Mouse (Mus musculus) activated CD4-positive, CD25-positive, alpha-beta regulatory T cell (primary cell): Measurements from ENCODE around the gene Vmn1r78. TPM values are rescaled to one million over a fixed set of nuclear protein-coding genes. Genes with fewer than 3 reads are reported as not detected.

Experiments used
- polyA plus RNA-seq, 2 experiments: library from polyadenylated mRNA; unstranded; fragments of 100-300 nt; shearing (Covaris generic); gene quantifications; one replicate each; pipeline ENCODE4 v1.2.1; 2017

The Vmn1r78 gene
- under 1 TPM; 0.04 to 0.12 TPM for polyA plus RNA-seq

DNA sequence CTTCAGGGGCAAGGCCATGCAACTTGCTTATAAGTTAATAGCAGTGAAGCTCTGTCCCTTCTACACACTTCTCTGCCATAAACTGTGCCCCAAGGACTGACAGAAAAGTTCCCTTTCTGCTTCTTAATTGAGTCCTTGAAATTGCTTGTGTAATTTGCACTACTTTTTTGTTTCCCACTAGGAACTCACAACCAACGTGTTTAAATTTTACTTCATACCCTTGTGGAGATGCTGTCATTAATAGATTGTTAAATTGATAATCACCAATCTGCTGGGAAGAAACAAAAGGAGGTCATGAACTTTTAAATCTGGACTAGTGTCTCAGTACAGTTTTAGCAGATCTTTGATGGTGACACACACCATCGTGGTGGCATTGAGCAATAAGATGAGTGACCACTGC is at the start of gene Vmn1r78:
Vmn1r78 (plus strand) TSS at position 301 of the 400 bp plus-strand sequence.

DNA sequence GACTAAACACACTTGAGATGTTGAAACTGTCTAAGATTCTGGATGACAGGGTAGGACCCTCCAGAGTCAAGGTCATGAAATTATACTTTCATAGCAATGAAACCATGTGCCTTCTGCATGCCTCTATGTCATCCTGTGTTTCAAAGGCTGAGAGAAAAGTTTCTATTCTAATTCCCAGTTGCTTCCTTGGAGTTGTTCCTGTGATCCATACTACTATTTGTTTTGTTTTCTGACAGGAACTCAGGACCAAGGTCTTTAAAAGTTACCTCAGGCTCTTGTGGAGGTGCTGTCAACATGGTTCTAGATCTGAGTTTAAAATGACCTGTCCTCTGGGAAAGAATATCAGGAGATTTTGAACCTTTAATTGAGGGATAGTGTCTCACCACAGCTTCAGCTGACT is 20.9 kb downstream of the Vmn1r78 start, which contains the start of gene Vmn1r79:
Vmn1r79 (plus strand) TSS at position 301 of the 400 bp plus-strand sequence.

DNA sequence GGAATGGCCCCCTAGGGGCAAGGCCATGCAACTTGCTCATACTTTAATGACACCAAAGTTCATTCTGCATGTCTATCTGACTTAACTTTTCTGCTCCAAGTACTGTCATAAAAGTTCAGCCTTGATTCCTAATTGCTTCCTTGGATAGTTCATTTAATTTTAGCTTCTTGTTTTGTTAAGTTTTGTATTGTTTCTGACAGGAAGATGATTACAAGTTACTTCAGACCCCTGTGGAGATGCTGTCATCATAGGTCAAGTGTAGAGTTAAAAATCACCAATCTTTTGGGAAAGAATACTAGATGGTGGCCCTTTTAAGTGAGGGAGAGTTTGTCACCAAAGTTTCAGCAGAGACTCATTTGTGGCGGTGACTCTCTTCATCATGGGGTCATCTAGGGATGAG is 38.9 kb downstream of the Vmn1r78 start, which contains the start of gene Vmn1r80:
Vmn1r80 (plus strand) TSS at position 301 of the 400 bp plus-strand sequence.

Other genes starting within 250 kb of the Vmn1r78 start
- not detected for gene Vmn1r76, start 212.0 kb upstream of the Vmn1r78 start, polyA plus RNA-seq
- under 1 TPM in 1 of 2 experiments, not detected in 1; 0.02 TPM for gene Vmn1r77, start 113.5 kb upstream of the Vmn1r78 start, polyA plus RNA-seq
- not detected for gene Vmn1r79, start 21.0 kb downstream of the Vmn1r78 start, polyA plus RNA-seq
- gene Vmn1r80, start 39.0 kb downstream of the Vmn1r78 start, polyA plus RNA-seq: under 1 TPM in 1 of 2 experiments, not detected in 1; 0.28 TPM
- under 1 TPM; 0.02 to 0.05 TPM for gene Vmn1r81, start 118.0 kb downstream of the Vmn1r78 start, polyA plus RNA-seq
- not detected for gene Vmn1r82, start 150.2 kb downstream of the Vmn1r78 start, polyA plus RNA-seq
- gene Vmn1r83, start 179.2 kb downstream of the Vmn1r78 start, polyA plus RNA-seq: not detected
- under 1 TPM in 1 of 2 experiments, not detected in 1; 0.39 TPM for gene Vmn1r84, start 219.0 kb downstream of the Vmn1r78 start, polyA plus RNA-seq